Mouse (Mus musculus) bone marrow macrophage, adult 2 months (primary cell): ENCODE data around the gene Gcn1l1.

Experiments used
- CTCF ChIP-seq: IDR thresholded peaks from 2 replicates; pipeline ENCODE4 v1.5.1; 2012; ENCODE audit warnings: low read depth, mild to moderate bottlenecking, low read length, moderate library complexity
- POLR2A ChIP-seq: IDR thresholded peaks from 2 replicates; pipeline ENCODE4 v1.6.1; 2012; ENCODE audit warnings: mild to moderate bottlenecking, low read depth, low read length, borderline replicate concordance

DNA sequence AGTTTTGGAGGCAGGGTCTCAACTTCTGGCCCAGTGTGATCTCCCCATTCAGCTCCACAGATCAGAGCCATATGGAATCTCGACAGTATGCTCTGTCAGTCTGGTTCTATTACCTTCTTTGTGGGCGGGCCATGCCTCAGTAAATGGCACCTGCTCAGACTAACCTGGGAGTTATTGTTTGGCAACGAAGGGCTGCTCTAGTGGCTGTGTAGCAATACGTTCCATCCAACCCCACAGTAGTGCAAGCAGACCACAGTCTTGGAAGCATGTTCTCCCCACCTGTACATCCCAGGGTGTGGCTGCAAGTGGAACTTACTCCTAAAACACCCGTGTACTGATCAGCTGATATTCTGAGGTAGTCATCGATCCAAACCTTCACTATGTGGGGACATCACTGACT lies 91.6 kb downstream of the Gcn1l1 start:
- no peak for TF ChIP-seq CTCF
- no peak for TF ChIP-seq POLR2A
